Mouse (Mus musculus) MEL (cell line): ENCODE measurements around the gene Nmur2. TPM values are rescaled to one million over a fixed set of nuclear protein-coding genes. Genes with fewer than 3 reads are reported as not detected.

ENCODE experiments used
- DNase-seq: peaks from one replicate; pipeline ENCODE4 v3.0.0; 2011; ENCODE audit warnings: low read depth, low spot score
- H3K27ac ChIP-seq: 2 replicates; pipeline ENCODE4 v1.5.1; 2012; ENCODE audit warnings: low read depth, mild to moderate bottlenecking, control low read depth, low read length, moderate library complexity; ENCODE audit not compliant: control insufficient read depth
- H3K27me3 ChIP-seq, 2 experiments: fragments of 150-350 bp in 1 of 2; sonication (generic) in 1 of 2; 2 replicates each; pipeline ENCODE4 v1.6.1; 2012; ENCODE audit warnings: low read length in 2 of 2, mild to moderate bottlenecking in 2 of 2, improper control_type of control experiment in 1 of 2, moderate library complexity in 1 of 2; ENCODE audit not compliant: insufficient read depth in 2 of 2, control insufficient read depth in 1 of 2
- H3K36me3 ChIP-seq, 2 experiments: 2 replicates each; pipeline ENCODE4 v1.6.1; 2012 to 2014; ENCODE audit warnings: low read length in 2 of 2, improper control_type of control experiment in 1 of 2, inconsistent platforms in 1 of 2, mild to moderate bottlenecking in 1 of 2; ENCODE audit not compliant: insufficient read depth in 2 of 2, control insufficient read depth in 1 of 2
- H3K4me1 ChIP-seq, 2 experiments: fragments of 150-350 bp in 1 of 2; sonication (generic) in 1 of 2; 2 replicates each; pipeline ENCODE4 v1.6.1; 2012; ENCODE audit warnings: low read length in 2 of 2, improper control_type of control experiment in 1 of 2, mild to moderate bottlenecking in 1 of 2; ENCODE audit not compliant: insufficient read depth in 2 of 2, control insufficient read depth in 1 of 2
- H3K4me3 ChIP-seq, 2 experiments: fragments of 150-350 bp in 1 of 2; sonication (generic) in 1 of 2; 2 replicates each; pipeline ENCODE4 v1.5.1; 2012; ENCODE audit warnings: low read depth in 2 of 2, low read length in 2 of 2, mild to moderate bottlenecking in 2 of 2, moderate library complexity in 2 of 2, control low read depth in 1 of 2, improper control_type of control experiment in 1 of 2; ENCODE audit not compliant: control insufficient read depth in 1 of 2, insufficient read depth in 1 of 2
- H3K79me2 ChIP-seq: 2 replicates; pipeline ENCODE4 v1.6.1; 2012; ENCODE audit warnings: mild to moderate bottlenecking, low read length, moderate library complexity; ENCODE audit not compliant: control insufficient read depth, poor library complexity, insufficient read depth
- H3K9ac ChIP-seq: 2 replicates; pipeline ENCODE4 v1.6.1; 2012; ENCODE audit warnings: low read depth, mild to moderate bottlenecking, control low read depth, low read length, moderate library complexity; ENCODE audit not compliant: control insufficient read depth, poor library complexity, severe bottlenecking
- H3K9me3 ChIP-seq: fragments of 150-350 bp; sonication (generic); replicated peaks from 2 replicates; pipeline ENCODE4 v1.6.1; 2012; ENCODE audit warnings: mild to moderate bottlenecking, low read length, improper control_type of control experiment, moderate library complexity; ENCODE audit not compliant: insufficient read depth
- BHLHE40 ChIP-seq: IDR thresholded peaks from 2 replicates; pipeline ENCODE4 v1.6.1; 2012; ENCODE audit warnings: low read depth, mild to moderate bottlenecking, inconsistent platforms, low read length, improper control_type of control experiment, borderline replicate concordance
- CHD1 ChIP-seq: IDR thresholded peaks from 2 replicates; pipeline ENCODE4 v1.6.1; 2012; ENCODE audit warnings: low read depth, mild to moderate bottlenecking, inconsistent platforms, low read length, improper control_type of control experiment
- E2F4 ChIP-seq: IDR thresholded peaks from 2 replicates; pipeline ENCODE4 v1.6.1; 2011; ENCODE audit warnings: low read depth, low read length, improper control_type of control experiment, borderline replicate concordance
- ELF1 ChIP-seq: IDR thresholded peaks from 2 replicates; pipeline ENCODE4 v1.6.1; 2014; ENCODE audit warnings: low read depth, mild to moderate bottlenecking, inconsistent platforms, low read length, improper control_type of control experiment, moderate library complexity
- EP300 ChIP-seq, 2 experiments: IDR thresholded peaks; 2 replicates each; pipeline ENCODE4 v1.6.1; 2011; ENCODE audit warnings: improper control_type of control experiment in 2 of 2, low read length in 2 of 2, low read depth in 1 of 2, mild to moderate bottlenecking in 1 of 2
- ETS1 ChIP-seq: IDR thresholded peaks from 2 replicates; pipeline ENCODE4 v1.6.1; 2012; ENCODE audit warnings: low read depth, mild to moderate bottlenecking, inconsistent platforms, low read length, improper control_type of control experiment, moderate library complexity
- GATA1 ChIP-seq: IDR thresholded peaks from 2 replicates; pipeline ENCODE4 v1.6.1; 2011; ENCODE audit warnings: low read depth, low read length, improper control_type of control experiment
- HCFC1 ChIP-seq: IDR thresholded peaks from 2 replicates; pipeline ENCODE4 v1.6.1; 2012; ENCODE audit warnings: low read depth, mild to moderate bottlenecking, inconsistent platforms, low read length, improper control_type of control experiment, moderate library complexity
- JUND ChIP-seq: IDR thresholded peaks from 2 replicates; pipeline ENCODE4 v1.6.1; 2011; ENCODE audit warnings: low read depth, mild to moderate bottlenecking, improper control_type of control experiment, low read length
- KAT2A ChIP-seq: conservative IDR thresholded peaks from 2 replicates; pipeline ENCODE4 v1.6.1; 2012; ENCODE audit warnings: low read depth, low read length, improper control_type of control experiment, inconsistent platforms
- MAFK ChIP-seq: IDR thresholded peaks from 2 replicates; pipeline ENCODE4 v1.6.1; 2011; ENCODE audit warnings: low read depth, mild to moderate bottlenecking, low read length, improper control_type of control experiment, borderline replicate concordance
- MAZ ChIP-seq: IDR thresholded peaks from 2 replicates; pipeline ENCODE4 v1.6.1; 2012; ENCODE audit warnings: low read depth, mild to moderate bottlenecking, inconsistent platforms, low read length, improper control_type of control experiment
- MEF2A ChIP-seq: IDR thresholded peaks from 2 replicates; pipeline ENCODE4 v1.6.1; 2014; ENCODE audit warnings: low read depth, mild to moderate bottlenecking, inconsistent platforms, low read length, improper control_type of control experiment; ENCODE audit not compliant: poor library complexity, insufficient replicate concordance, severe bottlenecking; ENCODE audit errors: extremely low read depth
- MYB ChIP-seq: IDR thresholded peaks from 2 replicates; pipeline ENCODE4 v1.6.1; 2011; ENCODE audit warnings: mild to moderate bottlenecking, low read depth, low read length, improper control_type of control experiment
- MYC ChIP-seq: IDR thresholded peaks from 2 replicates; pipeline ENCODE4 v1.6.1; 2011; ENCODE audit warnings: low read depth, mild to moderate bottlenecking, low read length, improper control_type of control experiment, moderate library complexity
- NELFE ChIP-seq: IDR thresholded peaks from 2 replicates; pipeline ENCODE4 v1.6.1; 2011; ENCODE audit warnings: low read depth, low read length, improper control_type of control experiment
- POLR2A ChIP-seq, 2 experiments: IDR thresholded peaks; 2 replicates each; pipeline ENCODE4 v1.6.1; 2011 to 2012; ENCODE audit warnings: low read length in 2 of 2, mild to moderate bottlenecking in 2 of 2, control low read depth in 1 of 2, improper control_type of control experiment in 1 of 2, low read depth in 1 of 2, moderate library complexity in 1 of 2; ENCODE audit not compliant: control insufficient read depth in 1 of 2, insufficient read depth in 1 of 2, poor library complexity in 1 of 2
- POLR2AphosphoS5 ChIP-seq: IDR thresholded peaks from 2 replicates; pipeline ENCODE4 v1.6.1; 2012; ENCODE audit warnings: low read depth, borderline replicate concordance, mild to moderate bottlenecking, inconsistent platforms, low read length, moderate library complexity, mixed read lengths
- SIN3A ChIP-seq: IDR thresholded peaks from 2 replicates; pipeline ENCODE4 v1.6.1; 2012; ENCODE audit warnings: low read length, improper control_type of control experiment, inconsistent platforms
- TAL1 ChIP-seq: IDR thresholded peaks from 2 replicates; pipeline ENCODE4 v1.6.1; 2012; ENCODE audit warnings: mild to moderate bottlenecking, inconsistent platforms, low read length, moderate library complexity, mixed read lengths
- TCF12 ChIP-seq: IDR thresholded peaks from 2 replicates; pipeline ENCODE4 v1.6.1; 2014; ENCODE audit warnings: low read depth, mild to moderate bottlenecking, inconsistent platforms, low read length, improper control_type of control experiment, moderate library complexity
- UBTF ChIP-seq: IDR thresholded peaks from 2 replicates; pipeline ENCODE4 v1.6.1; 2012; ENCODE audit warnings: low read depth, mild to moderate bottlenecking, inconsistent platforms, low read length, improper control_type of control experiment, moderate library complexity, borderline replicate concordance; ENCODE audit not compliant: insufficient read depth
- USF1 ChIP-seq: IDR thresholded peaks from 2 replicates; pipeline ENCODE4 v1.6.1; 2014; ENCODE audit warnings: low read depth, mild to moderate bottlenecking, inconsistent platforms, low read length, improper control_type of control experiment, moderate library complexity
- polyA plus RNA-seq, 2 experiments: library from polyadenylated mRNA; stranded (reverse) in 1 of 2; unstranded in 1 of 2; fragments of >175 nt in 1 of 2; fragments of >200 nt in 1 of 2; gene quantifications; 2 replicates each; pipeline versions ENCODE4 v1.2.1 to v1.2.4; 2012; ENCODE audit warnings: low replicate concordance in 2 of 2, low read depth in 1 of 2; ENCODE audit not compliant: insufficient read length in 2 of 2, insufficient read depth in 1 of 2, missing spikeins in 1 of 2
- total RNA-seq: library from RNA; depleted of rRNA; stranded (reverse); fragments of 300-350 nt; gene quantifications from 2 replicates; pipeline ENCODE4 v1.2.3, GENCODE M21; 2012

Nmur2 gene
- total and polyA plus RNA-seq, 3 experiments = not detected

GRCm38 (mm10) chr11:56012396-56012795, 28.4 kb downstream of the Nmur2 start:
- no peak for DNase-seq

DNA sequence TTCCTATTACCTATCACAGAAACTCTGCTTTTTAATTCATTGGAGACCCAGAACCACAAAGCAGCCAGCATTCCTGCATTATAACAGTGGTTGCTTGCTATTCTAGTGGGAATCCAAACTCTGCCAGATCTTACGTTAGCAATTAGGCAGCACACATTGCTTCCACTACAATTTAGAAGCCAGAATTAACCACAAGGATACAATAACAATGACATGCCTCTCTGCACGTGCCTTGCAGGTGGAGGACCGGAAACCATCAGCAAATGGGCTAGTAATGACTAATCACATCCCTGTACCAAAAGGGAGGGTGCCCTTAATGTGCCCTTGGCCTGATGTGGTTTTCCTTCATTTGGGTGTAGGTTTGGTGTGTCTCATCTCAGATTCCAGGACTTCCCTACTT, 32.5 kb downstream of the Nmur2 start:
- no peaks in the 10 kb centered on the region for H3K36me3 ChIP-seq
- no peaks in the 10 kb centered on the region for H3K27me3 ChIP-seq
- DNase-seq = no peak
- H3K4me1 ChIP-seq = no peaks in the 10 kb centered on the region
- TF ChIP-seq E2F4 = no peak
- TF ChIP-seq BHLHE40 = no peak
- TF ChIP-seq MYC = no peak
- no peak for TF ChIP-seq EP300 (IDR thresholded peaks at IDR 0.05; ENCODE audit: low read depth in 1 of 2, low read length in 2 of 2)
- TF ChIP-seq CHD1 = no peak
- no peak for TF ChIP-seq HCFC1
- TF ChIP-seq NELFE = no peak
- TF ChIP-seq JUND = no peak
- TF ChIP-seq ETS1 = no peak
- TF ChIP-seq GATA1 = no peak
- no peak for TF ChIP-seq TAL1
- TF ChIP-seq USF1 = no peak
- TF ChIP-seq MYB = no peak
- TF ChIP-seq UBTF = no peak
- TF ChIP-seq SIN3A = no peak
- no peak for TF ChIP-seq POLR2AphosphoS5
- no peak overlapping the region for H3K27ac ChIP-seq
- no peak overlapping the region for H3K4me3 ChIP-seq
- H3K9ac ChIP-seq = no peak overlapping the region
- H3K79me2 ChIP-seq = no peaks in the 10 kb centered on the region
- H3K9me3 ChIP-seq = no peaks in the 10 kb centered on the region

More at GRCm38 (mm10) chr11:56012396-56012795, 28.4 kb downstream of the Nmur2 start:
- Histone ChIP-seq H3K79me2 (no peaks in the 10 kb centered on the region), H3K4me1 (no peaks in the 10 kb centered on the region), H3K4me3 (no peak overlapping the region), H3K36me3 (no peaks in the 10 kb centered on the region), H3K9ac (no peak overlapping the region), H3K27ac (no peak overlapping the region), H3K9me3 (no peaks in the 10 kb centered on the region), H3K27me3 (no peaks in the 10 kb centered on the region)
- no peak for TF ChIP-seq MEF2A
- TF ChIP-seq MAFK = no peak
- no peak for TF ChIP-seq ELF1
- TF ChIP-seq MAZ = no peak
- no peak for TF ChIP-seq E2F4
- no peak for TF ChIP-seq POLR2A (IDR thresholded peaks at IDR 0.05; ENCODE audit: control insufficient read depth in 1 of 2, insufficient read depth in 1 of 2, low read depth in 1 of 2, low read length in 2 of 2, poor library complexity in 1 of 2)
- TF ChIP-seq TCF12 = no peak
- TF ChIP-seq KAT2A = no peak
- no peak for TF ChIP-seq POLR2AphosphoS5
- TF ChIP-seq HCFC1 = no peak
